Mouse (Mus musculus): ENCODE data around the gene Ccdc146. TPM values are rescaled to one million over a fixed set of nuclear protein-coding genes. Genes with fewer than 3 reads are reported as not detected.
"Not testable (repeated sequence)": the region's sequence is repeated elsewhere in the genome, so short reads cannot be mapped to it uniquely, and the experiment has no call there.

The Ccdc146 gene
- polyA plus RNA-seq, 1 experiment from 2014 or later = 0.12 TPM

DNA sequence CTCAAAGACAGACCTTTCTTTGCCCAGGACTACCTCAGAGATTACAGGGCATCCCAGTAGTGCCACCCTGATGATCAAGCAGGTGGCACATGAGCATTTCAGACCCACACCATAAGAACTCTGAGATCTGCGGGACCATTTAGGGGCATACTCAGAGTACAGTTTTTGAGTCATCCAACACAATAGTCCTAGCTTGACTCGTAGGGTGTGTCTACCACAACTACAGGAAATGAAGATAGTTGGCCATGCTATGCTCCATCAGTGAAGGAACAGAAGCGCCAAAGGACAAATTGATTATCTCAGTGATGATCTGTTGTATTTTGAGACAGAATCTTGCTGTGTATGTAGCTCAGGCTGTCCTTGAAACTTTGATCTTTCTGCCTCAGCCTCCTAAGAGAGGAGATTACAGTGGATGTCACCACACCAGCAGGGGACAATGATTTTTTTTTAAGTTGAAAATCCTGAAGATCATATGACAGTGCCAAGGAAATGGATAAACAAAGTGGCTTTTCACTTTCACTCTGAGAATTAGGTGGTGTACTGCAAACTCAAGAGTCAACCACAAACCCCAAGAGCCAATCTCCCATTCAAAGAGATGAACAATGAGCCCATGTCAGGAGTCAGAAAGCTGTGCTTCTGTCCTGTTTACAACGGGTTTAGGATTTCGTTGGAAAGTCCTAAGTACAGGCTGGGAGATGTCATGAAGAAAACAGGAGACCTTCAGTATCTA lies 54.1 kb downstream of the Ccdc146 start:
- H3K4me2 ChIP-seq (replicated peaks; ENCODE audit: low read depth, low read length) = no peak overlapping the region
- no peak for ATAC-seq (ENCODE audit: insufficient number of reproducible peaks, insufficient read depth, low FRiP score, low read depth)
- no peak overlapping the region for H3K9ac ChIP-seq (replicated peaks; ENCODE audit: low read depth, low read length)
- H3K36me3 ChIP-seq (ENCODE audit: control insufficient read depth, insufficient read depth, low read length) = no peaks in the 10 kb centered on the region
- 0 out of 2 replicates have a peak, but pooled peaks cover 3% of the 10 kb centered on the region for H3K4me1 ChIP-seq (ENCODE audit: control insufficient read depth, insufficient read depth, low read length)
- no peaks in the 10 kb centered on the region for H3K27me3 ChIP-seq (ENCODE audit: control insufficient read depth, insufficient read depth, low read length)
- H3K4me3 ChIP-seq (ENCODE audit: low read depth, low read length) = no peak overlapping the region
- no peak overlapping the region for H3K27ac ChIP-seq (ENCODE audit: low read length)
- 89% methylated on average over 5 of the region's 5 CpGs for WGBS
- no peaks in the 10 kb centered on the region for H3K9me3 ChIP-seq (ENCODE audit: control insufficient read depth, low read depth, low read length)

DNA sequence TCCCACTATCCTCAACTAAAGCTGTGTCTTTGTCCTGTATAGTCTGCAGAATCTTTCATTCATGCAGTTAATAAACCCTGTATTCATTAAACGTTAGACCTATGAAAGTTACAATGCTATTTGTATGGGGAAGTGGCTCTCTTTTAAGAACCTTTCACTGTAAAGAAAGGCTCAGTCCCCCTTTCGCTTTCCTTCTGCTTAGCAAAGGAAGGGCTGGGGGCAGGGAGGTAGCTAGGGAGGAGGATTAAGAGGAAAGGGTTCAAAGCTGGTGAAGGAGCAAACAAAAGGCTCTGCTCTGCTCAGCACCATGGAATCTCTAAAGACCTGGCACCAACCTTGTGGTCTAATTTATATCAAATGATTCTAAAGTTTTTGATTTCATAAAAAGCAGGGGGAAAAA lies 57.0 kb downstream of the Ccdc146 start:
- 44% methylated on average over 2 of the region's 2 CpGs for WGBS
- no peak overlapping the region for H3K4me2 ChIP-seq (replicated peaks; ENCODE audit: low read depth, low read length)
- ATAC-seq (ENCODE audit: insufficient number of reproducible peaks, insufficient read depth, low FRiP score, low read depth) = no peak

DNA sequence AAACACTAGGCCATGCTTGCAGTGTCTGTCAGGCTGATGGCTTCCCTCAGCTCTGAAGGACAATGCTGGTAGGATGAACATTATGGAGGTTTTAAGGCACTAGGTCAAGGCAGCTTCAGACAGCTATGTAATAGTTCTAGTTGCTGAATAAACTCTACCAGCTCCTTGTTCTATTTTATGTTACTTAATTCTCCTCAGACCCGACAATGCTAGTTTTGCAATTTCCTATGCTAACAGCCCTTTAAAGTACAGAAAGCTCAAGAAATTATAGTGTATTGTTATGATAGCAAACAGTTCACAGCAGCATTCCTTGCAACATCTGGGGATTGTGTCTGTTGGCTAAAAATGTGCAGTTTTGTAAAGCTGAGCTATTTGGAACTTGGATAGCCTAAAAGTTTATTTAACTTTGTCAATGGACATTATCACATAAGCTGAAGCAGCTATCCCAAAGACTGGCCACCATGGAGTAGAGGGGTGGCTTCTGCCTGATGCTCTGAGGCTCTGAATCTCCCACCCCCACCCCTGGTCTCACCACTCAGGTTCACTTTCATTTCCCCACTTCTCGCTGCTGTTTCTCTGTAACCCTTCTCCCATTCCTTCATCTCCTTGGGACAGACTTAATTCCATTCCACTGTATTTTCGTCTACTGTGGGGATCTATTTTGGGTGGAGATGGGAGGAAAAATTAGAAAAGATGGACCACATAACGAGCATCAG lies 58.0 kb downstream of the Ccdc146 start:
- H3K36me3 ChIP-seq (ENCODE audit: control insufficient read depth, insufficient read depth, low read length) = no peaks in the 10 kb centered on the region
- no peak overlapping the region for H3K4me2 ChIP-seq (replicated peaks; ENCODE audit: low read depth, low read length)
- no peaks in the 10 kb centered on the region for H3K9me3 ChIP-seq (ENCODE audit: control insufficient read depth, low read depth, low read length)
- WGBS = 68% methylated on average over 4 of the region's 4 CpGs
- no peaks in the 10 kb centered on the region for H3K4me1 ChIP-seq (ENCODE audit: control insufficient read depth, insufficient read depth, low read length)
- no peak overlapping the region for H3K4me3 ChIP-seq (ENCODE audit: low read depth, low read length)
- H3K27ac ChIP-seq (ENCODE audit: low read length) = no peak overlapping the region
- ATAC-seq (ENCODE audit: insufficient number of reproducible peaks, insufficient read depth, low FRiP score, low read depth) = no peak
- H3K9ac ChIP-seq (replicated peaks; ENCODE audit: low read depth, low read length) = no peak overlapping the region
- no peaks in the 10 kb centered on the region for H3K27me3 ChIP-seq (ENCODE audit: control insufficient read depth, insufficient read depth, low read length)

More for the DNA sequence above, 57.0 kb downstream of the Ccdc146 start:
- no peaks in the 10 kb centered on the region for H3K36me3 ChIP-seq (ENCODE audit: control insufficient read depth, insufficient read depth, low read length)
- H3K4me3 ChIP-seq (ENCODE audit: low read depth, low read length) = no peak overlapping the region
- H3K4me1 ChIP-seq (ENCODE audit: control insufficient read depth, insufficient read depth, low read length) = 0 out of 2 replicates have a peak, but pooled peaks cover 3% of the 10 kb centered on the region
- H3K27me3 ChIP-seq (ENCODE audit: control insufficient read depth, insufficient read depth, low read length) = no peaks in the 10 kb centered on the region
- H3K9me3 ChIP-seq (ENCODE audit: control insufficient read depth, low read depth, low read length) = no peaks in the 10 kb centered on the region
- no peak overlapping the region for H3K9ac ChIP-seq (replicated peaks; ENCODE audit: low read depth, low read length)
- H3K27ac ChIP-seq (ENCODE audit: low read length) = no peak overlapping the region

DNA sequence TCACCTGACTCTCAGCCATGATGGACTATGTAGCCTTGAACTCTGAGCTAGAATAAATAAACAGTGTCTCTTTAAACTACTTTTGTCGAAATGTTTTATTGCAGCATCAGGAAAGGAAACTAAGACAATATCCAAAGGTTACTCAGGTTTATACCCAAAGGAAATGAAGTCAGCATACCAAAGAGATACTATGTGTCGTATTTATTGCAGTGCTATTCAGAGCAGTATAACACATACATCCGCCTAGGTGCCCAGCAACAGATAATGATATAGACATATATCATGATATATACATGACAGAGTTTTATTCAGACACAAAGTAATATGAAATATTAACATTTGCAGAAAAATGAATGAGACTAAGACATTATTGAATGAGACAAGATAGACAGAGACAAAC lies 61.1 kb downstream of the Ccdc146 start:
- H3K27me3 ChIP-seq (ENCODE audit: control insufficient read depth, insufficient read depth, low read length) = no peaks in the 10 kb centered on the region
- H3K9ac ChIP-seq (replicated peaks; ENCODE audit: low read depth, low read length) = no peak overlapping the region
- WGBS = 59% methylated on average over 3 of the region's 3 CpGs
- no peaks in the 10 kb centered on the region for H3K36me3 ChIP-seq (ENCODE audit: control insufficient read depth, insufficient read depth, low read length)
- H3K4me2 ChIP-seq (replicated peaks; ENCODE audit: low read depth, low read length) = no peak overlapping the region
- no peak overlapping the region for H3K27ac ChIP-seq (ENCODE audit: low read length)
- ATAC-seq (ENCODE audit: insufficient number of reproducible peaks, insufficient read depth, low FRiP score, low read depth) = no peak
- H3K9me3 ChIP-seq (ENCODE audit: control insufficient read depth, low read depth, low read length) = no peaks in the 10 kb centered on the region
- H3K4me1 ChIP-seq (ENCODE audit: control insufficient read depth, insufficient read depth, low read length) = no peaks in the 10 kb centered on the region
- H3K4me3 ChIP-seq (ENCODE audit: low read depth, low read length) = no peak overlapping the region

- ATAC-seq (ENCODE audit: insufficient number of reproducible peaks, insufficient read depth, low FRiP score, low read depth) = no peak
- H3K9ac ChIP-seq (replicated peaks; ENCODE audit: low read depth, low read length) = no peak overlapping the region
- H3K4me1 ChIP-seq (ENCODE audit: control insufficient read depth, insufficient read depth, low read length) = no peaks in the 10 kb centered on the region
- H3K4me3 ChIP-seq (ENCODE audit: low read depth, low read length) = no peak overlapping the region
- H3K4me2 ChIP-seq (replicated peaks; ENCODE audit: low read depth, low read length) = no peak overlapping the region
- no peaks in the 10 kb centered on the region for H3K9me3 ChIP-seq (ENCODE audit: control insufficient read depth, low read depth, low read length)
- no peaks in the 10 kb centered on the region for H3K27me3 ChIP-seq (ENCODE audit: control insufficient read depth, insufficient read depth, low read length)
- H3K36me3 ChIP-seq (ENCODE audit: control insufficient read depth, insufficient read depth, low read length) = no peaks in the 10 kb centered on the region
- 81% methylated on average over 3 of the region's 3 CpGs for WGBS
- H3K27ac ChIP-seq (ENCODE audit: low read length) = no peak overlapping the region
These were observed 65.8 kb downstream of the Ccdc146 start for GRCm38 (mm10) chr5:21358648-21359047.

GRCm38 (mm10) chr5:21351678-21352077 lies 72.8 kb downstream of the Ccdc146 start:
- Histone ChIP-seq H3K36me3 (ENCODE audit: control insufficient read depth, insufficient read depth, low read length) (no peaks in the 10 kb centered on the region), H3K4me1 (ENCODE audit: control insufficient read depth, insufficient read depth, low read length) (no peaks in the 10 kb centered on the region), H3K27me3 (ENCODE audit: control insufficient read depth, insufficient read depth, low read length) (no peaks in the 10 kb centered on the region), H3K4me2 (replicated peaks; ENCODE audit: low read depth, low read length) (no peak overlapping the region), H3K4me3 (ENCODE audit: low read depth, low read length) (no peak overlapping the region), H3K9me3 (ENCODE audit: control insufficient read depth, low read depth, low read length) (no peaks in the 10 kb centered on the region), H3K9ac (replicated peaks; ENCODE audit: low read depth, low read length) (no peak overlapping the region), H3K27ac (ENCODE audit: low read length) (no peak overlapping the region)
- ATAC-seq (ENCODE audit: insufficient number of reproducible peaks, insufficient read depth, low FRiP score, low read depth) = no peak

DNA sequence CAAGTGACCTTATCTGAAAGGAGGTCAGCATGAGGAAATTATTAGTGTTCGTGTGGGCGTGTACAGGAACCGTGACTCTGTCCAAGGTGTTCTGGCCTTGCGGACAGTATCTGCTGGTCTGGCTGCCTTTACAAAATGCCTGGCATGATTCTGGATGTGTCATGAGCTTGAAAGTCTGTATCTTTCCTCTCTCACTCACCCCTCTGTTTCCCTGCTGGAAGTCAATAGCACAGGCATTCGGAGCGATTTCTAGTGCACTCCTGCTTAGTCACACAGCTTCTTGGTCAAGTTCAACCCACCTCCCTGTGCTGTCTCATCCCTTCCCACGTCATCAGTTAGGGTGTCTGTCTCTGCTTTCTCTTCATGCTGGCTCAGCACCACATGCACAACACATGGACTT lies 76.1 kb downstream of the Ccdc146 start:
- Histone ChIP-seq H3K4me3 (ENCODE audit: low read depth, low read length) (no peak overlapping the region), H3K27ac (ENCODE audit: low read length) (no peak overlapping the region), H3K9ac (replicated peaks; ENCODE audit: low read depth, low read length) (no peak overlapping the region), H3K4me2 (replicated peaks; ENCODE audit: low read depth, low read length) (no peak overlapping the region), H3K36me3 (ENCODE audit: control insufficient read depth, insufficient read depth, low read length) (no peaks in the 10 kb centered on the region), H3K27me3 (ENCODE audit: control insufficient read depth, insufficient read depth, low read length) (no peaks in the 10 kb centered on the region), H3K4me1 (ENCODE audit: control insufficient read depth, insufficient read depth, low read length) (no peaks in the 10 kb centered on the region), H3K9me3 (ENCODE audit: control insufficient read depth, low read depth, low read length) (no peaks in the 10 kb centered on the region)
- no peak for ATAC-seq (ENCODE audit: insufficient number of reproducible peaks, insufficient read depth, low FRiP score, low read depth)
- 84% methylated on average over 7 of the region's 7 CpGs for WGBS

GRCm38 (mm10) chr5:21342265-21342664 lies 82.2 kb downstream of the Ccdc146 start:
- H3K36me3 ChIP-seq (ENCODE audit: control insufficient read depth, insufficient read depth, low read length); H3K9me3 ChIP-seq (ENCODE audit: control insufficient read depth, low read depth, low read length); H3K4me1 ChIP-seq (ENCODE audit: control insufficient read depth, insufficient read depth, low read length); H3K27me3 ChIP-seq (ENCODE audit: control insufficient read depth, insufficient read depth, low read length); ATAC-seq (ENCODE audit: insufficient number of reproducible peaks, insufficient read depth, low FRiP score, low read depth); H3K4me2 ChIP-seq (replicated peaks; ENCODE audit: low read depth, low read length); H3K9ac ChIP-seq (replicated peaks; ENCODE audit: low read depth, low read length); H3K27ac ChIP-seq (ENCODE audit: low read length); H3K4me3 ChIP-seq (ENCODE audit: low read depth, low read length): not testable (repeated sequence)

All from stomach, embryonic 14.5 days (tissue).